Mouse (Mus musculus): Measurements from ENCODE around the gene Nop2.

Nop2 gene

DNA sequence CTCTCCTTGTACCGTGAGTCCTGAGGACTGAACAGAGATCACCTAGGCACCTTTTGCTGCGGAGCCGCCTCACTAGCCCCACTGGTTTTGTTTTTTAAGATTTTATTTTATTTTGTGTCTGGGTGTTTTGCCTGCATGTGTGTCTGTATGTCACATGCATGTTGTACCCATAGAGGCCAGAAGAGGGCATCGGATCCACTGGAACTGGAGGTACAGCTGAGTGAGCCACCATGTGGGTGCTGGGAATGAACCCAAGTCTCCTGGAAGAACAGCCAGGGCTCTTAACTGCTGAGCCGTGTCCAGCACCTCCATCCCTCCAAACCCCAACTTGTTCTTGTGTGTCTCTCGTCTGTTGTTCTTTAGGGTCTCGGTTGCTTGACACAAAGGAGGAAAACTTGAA, 20.8 kb upstream of the Nop2 start:
- DNase-seq (ENCODE audit: low spot score): no peak

DNA sequence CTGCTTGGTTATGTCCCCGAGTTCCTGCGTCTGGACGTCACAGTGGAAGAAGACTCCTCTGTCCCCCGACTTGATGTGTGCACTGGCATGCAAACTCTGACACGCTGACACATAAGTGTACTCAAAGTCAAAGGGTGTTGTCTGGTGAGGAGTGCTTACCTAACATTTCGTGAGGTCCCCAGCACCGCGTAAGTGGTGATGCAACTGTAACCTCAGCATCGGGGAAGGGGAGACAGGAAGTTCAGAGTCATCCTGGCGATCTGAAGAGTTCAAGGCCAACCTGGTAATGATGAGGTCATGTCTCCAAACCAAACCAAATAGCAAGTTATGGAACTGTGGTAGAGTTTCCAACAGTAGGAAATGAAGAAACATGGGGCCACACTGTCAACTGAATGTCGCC, 19.2 kb upstream of the Nop2 start:
- DNase-seq (ENCODE audit: low spot score): no peak

- DNase-seq (ENCODE audit: low spot score): no peak
Observed at GRCm38 (mm10) chr6:125119387-125119786, 12.3 kb upstream of the Nop2 start.

GRCm38 (mm10) chr6:125128724-125129123, 3.0 kb upstream of the Nop2 start:
- no peak for DNase-seq (ENCODE audit: low spot score)

GRCm38 (mm10) chr6:125129710-125130402, 1.9 kb upstream of the Nop2 start:
- DNase-seq (ENCODE audit: low spot score): no peak

DNA sequence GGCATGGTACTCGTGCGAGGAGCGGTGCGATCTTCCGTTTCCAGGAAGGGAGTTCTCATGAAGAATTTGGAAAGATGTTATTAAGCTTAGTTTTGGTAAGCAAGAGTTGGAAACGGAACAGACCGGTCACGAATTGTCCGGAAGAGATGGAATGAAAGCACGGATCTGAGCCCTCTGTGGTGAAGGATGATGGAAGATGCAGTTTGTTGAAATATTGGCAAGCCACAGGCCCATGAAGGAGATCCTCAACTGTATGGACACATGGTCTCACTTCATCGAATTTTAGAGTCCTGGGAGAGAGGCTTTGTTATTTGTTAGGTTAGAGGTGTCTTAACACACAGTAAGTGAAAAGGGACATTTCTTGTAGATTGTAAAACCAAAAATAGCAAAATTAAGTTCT, 761 bp downstream of the Nop2 start:
- DNase-seq (ENCODE audit: low spot score): no peak

GRCm38 (mm10) chr6:125137002-125137671, 5.4 kb downstream of the Nop2 start:
- no peak for DNase-seq (ENCODE audit: low spot score)

DNA sequence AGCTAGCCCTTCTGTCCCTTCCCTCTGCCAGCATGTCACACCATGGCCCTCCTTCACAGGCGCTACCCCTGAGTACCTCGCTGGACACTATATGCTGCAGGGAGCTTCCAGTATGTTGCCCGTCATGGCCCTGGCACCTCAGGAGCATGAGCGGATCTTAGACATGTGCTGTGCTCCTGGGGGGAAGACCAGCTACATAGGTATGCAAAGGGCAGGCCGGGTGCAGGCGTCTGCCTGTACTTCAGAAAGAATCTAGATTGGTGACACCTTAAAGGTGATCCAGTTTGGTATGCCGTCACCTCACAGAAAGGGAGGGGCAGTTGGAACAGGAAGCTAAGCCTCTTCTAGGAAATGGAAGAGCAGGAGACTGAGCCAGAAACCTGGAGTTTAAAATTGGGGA, 8.0 kb downstream of the Nop2 start:
- no peak for DNase-seq (ENCODE audit: low spot score)

DNA sequence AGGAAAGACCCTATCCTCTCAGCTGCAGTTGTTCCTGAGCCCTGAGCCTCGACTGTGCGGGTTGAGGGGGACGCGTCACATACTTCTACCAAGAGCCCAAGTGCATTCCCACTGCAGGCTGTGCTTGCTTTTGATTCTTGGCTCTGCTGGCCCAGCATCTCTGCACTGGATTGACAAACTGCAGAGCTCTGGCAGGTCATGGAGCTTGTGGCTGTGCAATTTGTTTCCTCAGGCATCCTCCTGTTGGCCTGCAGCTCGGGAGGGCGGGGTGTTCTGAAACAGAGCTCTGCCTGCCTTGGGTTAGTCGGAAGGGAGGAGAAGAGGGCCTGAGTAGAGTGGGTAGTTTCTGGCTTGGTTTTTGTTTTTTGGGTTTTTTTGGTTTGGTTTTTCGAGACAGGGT, 10.7 kb downstream of the Nop2 start:
- DNase-seq (ENCODE audit: low spot score): no peak

GRCm38 (mm10) chr6:125143128-125143527, 11.4 kb downstream of the Nop2 start:
- no peak for DNase-seq (ENCODE audit: low spot score)

- no peak for DNase-seq (ENCODE audit: low spot score)
Observed at GRCm38 (mm10) chr6:125143904-125144303, 12.2 kb downstream of the Nop2 start.

GRCm38 (mm10) chr6:125145001-125145400, 13.3 kb downstream of the Nop2 start, which contains the start of gene Iffo1:
Gene Iffo1, plus strand, starts transcription at chr6:125145241.
- peak; percentile 86 for DNase-seq (ENCODE audit: low spot score)

- no peak for DNase-seq (ENCODE audit: low spot score)
Observed at GRCm38 (mm10) chr6:125145479-125145951, 13.8 kb downstream of the Nop2 start.

DNA sequence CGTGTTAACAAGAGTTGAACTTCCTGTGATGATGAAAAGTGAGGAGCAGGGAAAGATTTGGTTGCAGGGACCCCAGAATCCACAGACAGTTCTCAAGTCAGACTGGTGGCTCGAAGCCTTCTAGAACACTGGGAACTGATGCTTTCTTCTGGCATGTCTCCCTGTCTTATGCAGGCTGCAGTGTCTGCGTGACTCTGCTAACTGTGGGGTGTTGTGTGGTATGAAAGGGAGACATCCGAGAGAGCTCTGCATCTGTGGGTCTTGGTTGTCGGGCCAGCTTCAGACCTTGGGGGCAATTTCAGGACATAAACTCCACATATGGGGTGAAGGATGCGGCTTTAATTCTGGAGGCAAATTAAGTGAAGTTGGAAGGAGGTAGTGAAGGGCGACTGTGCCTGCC, 14.4 kb downstream of the Nop2 start:
- DNase-seq (ENCODE audit: low spot score): no peak

DNA sequence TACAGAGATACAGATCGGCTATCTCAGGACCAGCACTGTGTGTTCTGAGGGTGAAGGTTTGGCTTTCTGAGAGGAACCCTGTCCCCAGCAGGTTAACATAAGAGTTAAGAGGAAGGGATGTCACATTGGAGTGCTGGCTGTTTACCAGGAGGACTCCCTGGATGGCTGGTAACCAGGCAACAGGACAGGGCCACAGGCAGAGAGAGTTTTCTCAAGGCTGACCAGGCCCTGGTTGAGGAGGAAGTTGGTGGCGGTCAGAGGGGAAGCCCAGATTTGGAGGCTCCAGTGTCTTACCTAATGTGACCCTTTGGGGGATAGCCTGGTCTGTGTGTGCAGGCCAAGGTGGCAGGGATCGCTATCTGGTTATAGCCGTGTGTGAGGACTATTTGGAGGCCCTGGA, 15.1 kb downstream of the Nop2 start:
- DNase-seq (ENCODE audit: low spot score): no peak

DNA sequence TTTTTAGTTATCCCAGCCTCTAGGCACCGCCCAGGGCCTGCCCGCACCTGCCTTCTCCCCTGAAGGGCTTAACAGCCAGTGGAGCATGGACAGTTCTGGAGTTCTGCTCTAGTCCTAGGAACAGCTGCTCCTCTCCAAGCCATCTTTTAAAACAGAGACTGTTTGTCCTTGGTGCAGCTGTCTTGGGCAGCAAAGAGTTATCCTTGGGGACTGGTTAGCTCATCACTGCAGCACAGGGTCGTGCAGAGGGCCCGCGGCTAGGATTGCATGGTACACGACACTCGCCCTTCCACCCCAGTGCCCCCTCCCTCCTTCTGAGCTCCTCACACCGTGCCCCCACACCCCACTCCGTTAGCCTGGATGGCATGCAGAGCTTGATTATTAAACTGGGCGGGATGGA, 15.6 kb downstream of the Nop2 start:
- DNase-seq (ENCODE audit: low spot score): no peak

DNA sequence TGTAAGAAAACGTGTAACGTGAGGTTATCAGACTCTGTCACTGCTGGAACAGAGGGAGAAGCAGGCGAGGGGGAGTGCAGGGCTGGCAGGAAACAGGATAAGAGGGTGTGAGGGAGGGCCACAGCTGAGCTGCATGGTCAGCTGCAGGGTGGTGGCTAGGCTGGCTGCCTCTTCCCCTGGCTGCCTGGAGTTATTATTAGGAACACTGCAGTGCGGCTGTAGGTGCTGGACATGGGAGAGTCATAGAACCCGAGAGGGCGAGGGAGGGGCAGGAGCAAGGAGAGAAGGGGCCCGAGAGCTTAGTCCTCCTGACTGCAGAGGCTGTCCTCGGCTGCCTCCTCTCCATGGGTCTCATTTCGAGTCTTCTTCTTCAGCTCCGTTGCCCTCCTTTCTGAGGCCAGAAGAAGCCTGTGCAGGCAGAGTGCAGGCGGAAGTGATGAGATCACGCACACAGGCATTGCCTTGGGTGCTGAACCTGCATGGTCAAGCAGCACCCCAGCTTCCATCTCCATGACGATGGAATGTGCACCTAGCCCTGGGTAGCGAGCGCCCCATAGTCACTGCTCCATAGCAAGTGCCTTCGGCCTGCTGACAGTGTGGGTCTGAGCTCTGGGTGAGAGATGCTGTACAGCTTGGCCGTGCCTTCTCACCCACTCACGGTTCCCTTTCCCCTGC, 16.7 kb downstream of the Nop2 start:
- DNase-seq (ENCODE audit: low spot score): no peak

GRCm38 (mm10) chr6:125148926-125149568, 17.3 kb downstream of the Nop2 start:
- DNase-seq (ENCODE audit: low spot score): no peak

- DNase-seq (ENCODE audit: low spot score): no peak
Observed at GRCm38 (mm10) chr6:125149569-125149950, 17.9 kb downstream of the Nop2 start.

- DNase-seq (ENCODE audit: low spot score): no peak
Observed at GRCm38 (mm10) chr6:125152212-125153017, 20.7 kb downstream of the Nop2 start.

DNA sequence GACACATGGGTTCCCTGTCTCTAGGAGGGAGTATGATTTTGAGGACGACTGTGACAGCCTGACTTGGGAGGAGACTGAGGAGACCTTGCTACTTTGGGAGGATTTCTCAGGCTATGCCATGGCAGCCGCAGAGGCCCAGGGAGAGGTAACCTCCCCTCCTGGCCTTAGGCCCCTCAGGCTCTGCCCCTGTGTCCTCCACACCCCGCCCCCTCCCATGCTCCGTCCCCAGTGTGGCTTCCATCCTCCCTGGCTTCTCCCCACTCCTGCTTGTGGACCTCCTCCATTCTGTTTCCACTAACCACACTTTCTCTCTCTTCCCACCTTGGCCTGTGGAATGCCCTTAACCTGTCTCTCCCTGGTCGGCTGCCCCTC, 21.3 kb downstream of the Nop2 start:
- DNase-seq (ENCODE audit: low spot score): no peak

GRCm38 (mm10) chr6:125153682-125154081, 22.0 kb downstream of the Nop2 start:
- no peak for DNase-seq (ENCODE audit: low spot score)
